12 mouse cellular contexts compared by ENCODE assay signal in the genomic region with DNA sequence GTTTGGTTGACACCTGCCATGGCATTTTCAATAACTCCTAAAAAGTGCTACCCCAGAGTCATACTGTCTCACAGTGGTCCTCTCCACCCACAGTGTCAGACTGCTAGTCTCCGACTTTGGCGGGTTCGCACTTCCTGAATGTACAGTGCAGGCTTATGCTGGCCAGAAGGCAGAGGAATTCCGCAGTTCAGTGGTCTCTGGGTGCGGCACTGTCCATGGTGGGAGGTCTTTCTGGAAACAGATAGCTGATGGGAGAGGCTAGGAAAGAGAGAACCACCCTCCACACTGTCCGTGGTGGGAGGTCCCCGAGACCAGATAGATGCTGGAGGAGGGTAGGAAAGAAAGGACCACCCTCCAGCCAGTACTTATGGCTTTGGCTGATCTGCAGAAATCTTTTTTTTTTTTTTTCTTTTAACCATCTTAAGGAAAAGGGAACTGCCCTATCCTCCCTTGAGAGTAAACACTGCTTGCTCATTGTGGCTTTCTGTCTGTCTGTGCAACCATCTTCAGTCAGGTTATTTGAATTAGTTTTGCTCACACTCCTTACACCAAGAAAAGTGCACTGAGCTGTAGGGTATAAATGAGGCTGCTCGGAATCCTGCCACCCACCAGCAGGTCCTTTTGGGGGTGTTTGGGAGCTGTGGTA.
A peak's percentile ranks its signal among the peaks of the same experiment; 100 is the strongest.
DNase-seq lines count a peak whose midpoint lies in the region; ATAC-seq and TF ChIP-seq lines count a peak whose summit lies in the region.
"Had no signal": no experiment of that assay in that cellular context is flagged by ENCODE, and none has a peak within 500 bp of the region (broad histone marks: within the 10 kb centered on the region; RNA-seq: fewer than 3 reads in every experiment).

No protein-coding gene starts in this region.

- ATAC-seq in hindbrain, postnatal 0 days = no peak
- no peak for ATAC-seq in liver, embryonic 12.5 days
- ATAC-seq in cerebellum, adult (ENCODE audit: insufficient number of reproducible peaks, low FRiP score, low TSS enrichment) = no peak
- ATAC-seq: CD4-positive, CD25-positive, alpha-beta regulatory T cell, adult 4 months had no signal

- TF ChIP-seq CTCF in hindbrain, postnatal 0 days (IDR thresholded peaks at IDR 0.05; ENCODE audit: low read depth) = no peak

- no peak overlapping the region for H3K4me2 ChIP-seq in hindbrain, postnatal 0 days (ENCODE audit: low read depth, low read length)
- 0 out of 2 replicates have a peak overlapping the region, but pooled peaks have one; percentile 14 for H3K4me2 ChIP-seq in liver, embryonic 12.5 days
- H3K4me2 ChIP-seq: embryonic facial prominence, embryonic 12.5 days; liver, embryonic 13.5 days had no signal

- H3K4me1 ChIP-seq in hindbrain, embryonic 10.5 days (replicated peaks) = no peaks in the 10 kb centered on the region
- no peaks in the 10 kb centered on the region for H3K4me1 ChIP-seq in hindbrain, postnatal 0 days (ENCODE audit: insufficient read depth, low read length)
- peaks cover 10% of the 10 kb centered on the region; the same call in 1 of the 2 replicates for H3K4me1 ChIP-seq in liver, embryonic 12.5 days

- H3K27ac ChIP-seq in hindbrain, embryonic 10.5 days = no peak overlapping the region
- no peak overlapping the region for H3K27ac ChIP-seq in hindbrain, postnatal 0 days
- no peak overlapping the region for H3K27ac ChIP-seq in liver, embryonic 12.5 days
- H3K27ac ChIP-seq: embryonic facial prominence, embryonic 12.5 days; liver, embryonic 13.5 days had no signal

- no peaks in the 10 kb centered on the region for H3K36me3 ChIP-seq in hindbrain, embryonic 10.5 days
- no peaks in the 10 kb centered on the region for H3K36me3 ChIP-seq in hindbrain, postnatal 0 days (ENCODE audit: insufficient read depth, low read length)
- H3K36me3 ChIP-seq in liver, embryonic 12.5 days = no peaks in the 10 kb centered on the region
- H3K36me3 ChIP-seq: embryonic facial prominence, embryonic 12.5 days; liver, embryonic 13.5 days had no signal

- peak; percentile 5 for DNase-seq in hindbrain, embryonic 10.5 days (ENCODE audit: low spot score)
- no peak for DNase-seq in hindbrain, postnatal 0 days (ENCODE audit: low spot score)
- DNase-seq in thymus, postnatal 14 days = peak; percentile 7
- no peak for DNase-seq in thymus, adult 18-20 months
- no peak for DNase-seq in spleen, postnatal 10 days (ENCODE audit: low spot score in 2 of 2)
- DNase-seq in cerebellum, postnatal 10 days = no peak
- DNase-seq: heart, postnatal 10 days; liver, embryonic 13.5 days had no signal

- no peaks in the 10 kb centered on the region for H3K27me3 ChIP-seq in hindbrain, embryonic 10.5 days (ENCODE audit: insufficient read depth, poor library complexity, severe bottlenecking)
- H3K27me3 ChIP-seq in hindbrain, postnatal 0 days (ENCODE audit: insufficient read depth, low read length) = no peaks in the 10 kb centered on the region
- H3K27me3 ChIP-seq in liver, embryonic 12.5 days (replicated peaks) = no peaks in the 10 kb centered on the region
- H3K27me3 ChIP-seq: embryonic facial prominence, embryonic 12.5 days; liver, embryonic 13.5 days had no signal

- H3K4me3 ChIP-seq in hindbrain, embryonic 10.5 days = no peak overlapping the region
- H3K4me3 ChIP-seq in hindbrain, postnatal 0 days (ENCODE audit: low read length) = no peak overlapping the region
- H3K4me3 ChIP-seq in liver, embryonic 12.5 days = no peak overlapping the region
- H3K4me3 ChIP-seq: embryonic facial prominence, embryonic 12.5 days; liver, embryonic 13.5 days had no signal

- no peaks in the 10 kb centered on the region for H3K9me3 ChIP-seq in hindbrain, embryonic 10.5 days
- no peaks in the 10 kb centered on the region for H3K9me3 ChIP-seq in hindbrain, postnatal 0 days (ENCODE audit: low read length)
- H3K9me3 ChIP-seq in liver, embryonic 12.5 days (replicated peaks) = no peaks in the 10 kb centered on the region
- H3K9me3 ChIP-seq: embryonic facial prominence, embryonic 12.5 days; liver, embryonic 13.5 days had no signal

- WGBS in hindbrain, embryonic 10.5 days = 75% methylated on average over 8 of the region's 8 CpGs
- WGBS in hindbrain, postnatal 0 days = 71% methylated on average over 8 of the region's 8 CpGs
- 24% methylated on average over 8 of the region's 8 CpGs for WGBS in liver, embryonic 12.5 days (ENCODE audit: insufficient replicate concordance)

- H3K9ac ChIP-seq in hindbrain, postnatal 0 days (replicated peaks; ENCODE audit: low read length) = no peak overlapping the region
- no peak overlapping the region for H3K9ac ChIP-seq in liver, embryonic 12.5 days
- H3K9ac ChIP-seq: embryonic facial prominence, embryonic 12.5 days; liver, embryonic 13.5 days had no signal

Comparison
In these comparisons a context has a peak if more than half of its experiments do, and no peak if none do; other contexts are left out.
1. DNase-seq: peak in hindbrain, embryonic 10.5 days (single experiment) and thymus, postnatal 14 days (single experiment); none in hindbrain, postnatal 0 days (single experiment), thymus, adult 18-20 months (0 of 2), spleen, postnatal 10 days (0 of 2) and cerebellum, postnatal 10 days (0 of 2).